Mouse (Mus musculus): ENCODE results near the gene Slc22a4.

GRCm38 (mm10) chr11:54016051-54016450, 11.8 kb downstream of the Slc22a4 start:
- no peak for TF ChIP-seq EP300 (IDR thresholded peaks at IDR 0.05; ENCODE audit: low read depth)
- TF ChIP-seq CTCF (IDR thresholded peaks at IDR 0.05; ENCODE audit: low read depth), result no peak

Measured in liver, postnatal 0 days (tissue).